Mouse (Mus musculus) duodenum, adult 2 months (tissue): ENCODE data around the gene Ubl5. TPM values are rescaled to one million over a fixed set of nuclear protein-coding genes. Genes with fewer than 3 reads are reported as not detected.

ENCODE experiments used
- polyA plus RNA-seq: library from polyadenylated mRNA; depleted of rRNA; stranded (reverse); fragments of >200 nt; gene quantifications from 2 replicates; pipeline ENCODE4 v1.2.3, GENCODE M21; 2012; ENCODE audit warnings: low replicate concordance; rRNA removed

Ubl5 gene
- 133 and 188 TPM in 2 replicates for polyA plus RNA-seq

DNA sequence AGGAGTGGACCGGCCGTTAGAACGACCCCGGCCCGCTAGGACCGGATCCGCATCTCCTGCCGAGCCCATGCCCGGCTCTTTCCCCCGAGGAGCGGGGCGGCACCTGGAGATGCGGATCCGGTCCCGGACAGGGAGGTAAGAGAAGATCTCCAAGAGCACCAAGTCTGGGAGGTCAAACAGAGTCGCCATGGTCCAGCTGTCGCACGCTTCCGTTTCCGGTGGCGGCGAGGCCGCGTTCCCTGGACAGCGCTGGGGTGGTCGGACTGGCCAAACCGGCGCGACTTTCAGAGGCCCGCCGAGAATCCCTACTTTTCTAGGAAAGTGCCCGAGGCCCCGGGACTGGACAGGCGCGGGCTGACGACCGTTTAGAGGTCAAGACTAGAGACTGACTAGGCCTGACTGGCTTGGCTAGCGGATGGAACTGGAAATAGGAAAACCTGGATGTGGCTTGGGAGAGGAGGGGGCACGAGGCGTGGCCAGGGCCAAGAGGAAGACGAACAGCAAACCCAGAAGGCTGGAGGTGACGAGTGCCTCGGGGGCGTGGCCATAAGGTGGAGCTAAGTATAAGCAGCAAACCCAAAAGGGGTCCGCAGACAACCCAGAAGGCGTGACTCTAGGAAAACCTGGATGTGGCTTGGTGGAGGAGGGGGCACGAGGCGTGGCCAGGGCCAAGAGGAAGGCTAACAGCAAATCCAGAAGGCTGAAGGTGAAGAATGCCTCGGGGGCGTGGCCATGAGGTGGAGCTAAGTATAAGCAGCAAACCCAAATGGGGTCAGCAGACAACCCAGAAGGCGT lies at the start of gene Ubl5:
Gene Ubl5 (plus strand): TSS at position 778 of the 795 bp plus-strand sequence.

GRCm38 (mm10) chr9:20644360-20645081 lies 1.8 kb downstream of the Ubl5 start, which contains the start of gene Fbxl12:
Gene Fbxl12, minus strand, starts transcription at chr9:20644767.

GRCm38 (mm10) chr9:20651602-20652259 lies 9.1 kb downstream of the Ubl5 start, which contains the start of gene Pin1:
Gene Pin1, plus strand, starts transcription at chr9:20652095.

Other genes starting within 250 kb of the Ubl5 start
- 0.11 and 0.27 TPM in 2 replicates for gene Zfp26, start 182.7 kb upstream of the Ubl5 start, polyA plus RNA-seq
- 0.44 and 1.2 TPM in 2 replicates for gene Zfp426, start 150.1 kb upstream of the Ubl5 start, polyA plus RNA-seq
- gene Zfp266, start 121.5 kb upstream of the Ubl5 start, polyA plus RNA-seq = 0.19 and 0.79 TPM in 2 replicates
- gene Zfp846, start 61.6 kb upstream of the Ubl5 start, polyA plus RNA-seq = 0.37 and 1.0 TPM in 2 replicates
- 36.8 and 39.1 TPM in 2 replicates for gene Fbxl12, start 1.9 kb downstream of the Ubl5 start, polyA plus RNA-seq
- gene Pin1, start 9.2 kb downstream of the Ubl5 start, polyA plus RNA-seq = 8.2 and 14.4 TPM in 2 replicates
- 2.0 and 2.1 TPM in 2 replicates for gene Olfm2, start 103.5 kb downstream of the Ubl5 start, polyA plus RNA-seq
- gene Col5a3, start 172.2 kb downstream of the Ubl5 start, polyA plus RNA-seq = 3.6 and 4.2 TPM in 2 replicates
- gene Rdh8, start 175.6 kb downstream of the Ubl5 start, polyA plus RNA-seq = not detected in 2 replicates
- gene A230050P20Rik, start 225.8 kb downstream of the Ubl5 start, polyA plus RNA-seq = 30.5 and 45.4 TPM in 2 replicates
- 5.3 and 7.1 TPM in 2 replicates for gene Angptl6, start 236.8 kb downstream of the Ubl5 start, polyA plus RNA-seq
- 42.0 and 95.8 TPM in 2 replicates for gene Ppan, start 245.3 kb downstream of the Ubl5 start, polyA plus RNA-seq